Mouse (Mus musculus): ENCODE measurements at regions not wholly inside any gene's neighbourhood (a gene's known extent, or its start where the extent isn't known, plus 50 kb on each side); places are given as distances from the start of the nearest gene placed in this dataset.

GRCm38 (mm10) chr16:44648547-44649223 is 75.4 kb upstream of the Nepro start:
- no peak overlapping the region for H3K4me3 ChIP-seq
- H3K9me3 ChIP-seq = no peaks in the 10 kb centered on the region
- no peak for DNase-seq (ENCODE audit: low spot score)
- H3K36me3 ChIP-seq (replicated peaks) = no peaks in the 10 kb centered on the region
- peak overlapping the region; percentile 44; the same call in 1 of the 2 replicates for H3K27ac ChIP-seq (replicated peaks)
- WGBS = 38% methylated on average over 2 of the region's 2 CpGs
- H3K27me3 ChIP-seq (replicated peaks; ENCODE audit: low read depth, poor library complexity, severe bottlenecking) = no peaks in the 10 kb centered on the region
- peaks cover 12% of the 10 kb centered on the region for H3K4me1 ChIP-seq

- Histone ChIP-seq H3K36me3 (replicated peaks) (no peaks in the 10 kb centered on the region), H3K27ac (replicated peaks) (peak overlapping the region; percentile 77), H3K4me1 (peaks cover 10% of the 10 kb centered on the region), H3K4me3 (no peak overlapping the region), H3K27me3 (replicated peaks; ENCODE audit: low read depth, poor library complexity, severe bottlenecking) (no peaks in the 10 kb centered on the region), H3K9me3 (no peaks in the 10 kb centered on the region)
- no peak for DNase-seq (ENCODE audit: low spot score)
- WGBS = 36% methylated on average over 4 of the region's 4 CpGs
Measured at GRCm38 (mm10) chr16:44643992-44644391, 80.1 kb upstream of the Nepro start.

GRCm38 (mm10) chr16:44637100-44637499 is 78.4 kb upstream of the Boc start:
- H3K36me3 ChIP-seq (replicated peaks) = no peaks in the 10 kb centered on the region
- H3K9me3 ChIP-seq = no peaks in the 10 kb centered on the region
- H3K27ac ChIP-seq (replicated peaks) = no peak overlapping the region
- H3K4me3 ChIP-seq = no peak overlapping the region
- WGBS = 92% methylated on average over 3 of the region's 3 CpGs
- DNase-seq (ENCODE audit: low spot score) = no peak
- H3K4me1 ChIP-seq = peaks cover 22% of the 10 kb centered on the region
- H3K27me3 ChIP-seq (replicated peaks; ENCODE audit: low read depth, poor library complexity, severe bottlenecking) = no peaks in the 10 kb centered on the region

GRCm38 (mm10) chr16:44634486-44634885 is 75.8 kb upstream of the Boc start:
- no peaks in the 10 kb centered on the region for H3K27me3 ChIP-seq (replicated peaks; ENCODE audit: low read depth, poor library complexity, severe bottlenecking)
- 97% methylated on average over 4 of the region's 4 CpGs for WGBS
- no peak overlapping the region for H3K4me3 ChIP-seq
- DNase-seq (ENCODE audit: low spot score) = no peak
- H3K4me1 ChIP-seq = peaks cover 46% of the 10 kb centered on the region
- no peaks in the 10 kb centered on the region for H3K36me3 ChIP-seq (replicated peaks)
- no peaks in the 10 kb centered on the region for H3K9me3 ChIP-seq
- H3K27ac ChIP-seq (replicated peaks) = peak overlapping the region; percentile 32

GRCm38 (mm10) chr16:44633059-44633667 is 74.5 kb upstream of the Boc start:
- Histone ChIP-seq H3K4me1 (peaks cover 48% of the 10 kb centered on the region), H3K36me3 (replicated peaks) (no peaks in the 10 kb centered on the region), H3K9me3 (no peaks in the 10 kb centered on the region), H3K27me3 (replicated peaks; ENCODE audit: low read depth, poor library complexity, severe bottlenecking) (no peaks in the 10 kb centered on the region), H3K27ac (replicated peaks) (peak overlapping the region; percentile 88), H3K4me3 (no peak overlapping the region)
- no peak for DNase-seq (ENCODE audit: low spot score)
- WGBS = 47% methylated on average over 9 of the region's 9 CpGs

- H3K4me3 ChIP-seq = no peak overlapping the region
- WGBS = 32% methylated on average over 9 of the region's 9 CpGs
- H3K9me3 ChIP-seq = no peaks in the 10 kb centered on the region
- peak; percentile 78 for DNase-seq (ENCODE audit: low spot score)
- H3K27ac ChIP-seq (replicated peaks) = peak overlapping the region; percentile 88
- no peaks in the 10 kb centered on the region for H3K36me3 ChIP-seq (replicated peaks)
- H3K4me1 ChIP-seq = peaks cover 48% of the 10 kb centered on the region
- H3K27me3 ChIP-seq (replicated peaks; ENCODE audit: low read depth, poor library complexity, severe bottlenecking) = no peaks in the 10 kb centered on the region
Measured at GRCm38 (mm10) chr16:44632330-44633058, 73.8 kb upstream of the Boc start.

GRCm38 (mm10) chr16:44631357-44632053 is 72.8 kb upstream of the Boc start:
- no peak for DNase-seq (ENCODE audit: low spot score)
- H3K27ac ChIP-seq (replicated peaks) = peak overlapping the region; percentile 88

GRCm38 (mm10) chr16:44630861-44631260 is 72.2 kb upstream of the Boc start:
- Histone ChIP-seq H3K9me3 (no peaks in the 10 kb centered on the region), H3K27me3 (replicated peaks; ENCODE audit: low read depth, poor library complexity, severe bottlenecking) (no peaks in the 10 kb centered on the region), H3K4me3 (no peak overlapping the region), H3K36me3 (replicated peaks) (no peaks in the 10 kb centered on the region), H3K27ac (replicated peaks) (peak overlapping the region; percentile 88), H3K4me1 (peaks cover 48% of the 10 kb centered on the region)
- DNase-seq (ENCODE audit: low spot score) = no peak
- WGBS = 87% methylated on average over 9 of the region's 9 CpGs

More at GRCm38 (mm10) chr16:44631357-44632053, 72.8 kb upstream of the Boc start:
- 68% methylated on average over 4 of the region's 4 CpGs for WGBS
- H3K4me1 ChIP-seq = peaks cover 48% of the 10 kb centered on the region
- no peaks in the 10 kb centered on the region for H3K36me3 ChIP-seq (replicated peaks)
- H3K9me3 ChIP-seq = no peaks in the 10 kb centered on the region
- no peaks in the 10 kb centered on the region for H3K27me3 ChIP-seq (replicated peaks; ENCODE audit: low read depth, poor library complexity, severe bottlenecking)
- no peak overlapping the region for H3K4me3 ChIP-seq

GRCm38 (mm10) chr16:44630426-44630825 is 71.7 kb upstream of the Boc start:
- DNase-seq (ENCODE audit: low spot score) = no peak
- Histone ChIP-seq H3K27me3 (replicated peaks; ENCODE audit: low read depth, poor library complexity, severe bottlenecking) (no peaks in the 10 kb centered on the region), H3K9me3 (no peaks in the 10 kb centered on the region), H3K4me3 (no peak overlapping the region), H3K27ac (replicated peaks) (peak overlapping the region; percentile 21; the same call in 1 of the 2 replicates), H3K4me1 (peaks cover 48% of the 10 kb centered on the region), H3K36me3 (replicated peaks) (no peaks in the 10 kb centered on the region)
- 78% methylated on average over 9 of the region's 9 CpGs for WGBS

GRCm38 (mm10) chr16:44629296-44630275 is 70.9 kb upstream of the Boc start:
- Histone ChIP-seq H3K27ac (replicated peaks) (peak overlapping the region; percentile 21), H3K4me1 (peaks cover 48% of the 10 kb centered on the region), H3K4me3 (no peak overlapping the region), H3K36me3 (replicated peaks) (no peaks in the 10 kb centered on the region), H3K27me3 (replicated peaks; ENCODE audit: low read depth, poor library complexity, severe bottlenecking) (no peaks in the 10 kb centered on the region), H3K9me3 (no peaks in the 10 kb centered on the region)
- WGBS = 72% methylated on average over 8 of the region's 8 CpGs
- DNase-seq (ENCODE audit: low spot score) = no peak

GRCm38 (mm10) chr16:44625871-44626293 is 67.2 kb upstream of the Boc start:
- no peak for DNase-seq (ENCODE audit: low spot score)
- Histone ChIP-seq H3K4me1 (peaks cover 14% of the 10 kb centered on the region), H3K4me3 (no peak overlapping the region), H3K36me3 (replicated peaks) (no peaks in the 10 kb centered on the region), H3K27me3 (replicated peaks; ENCODE audit: low read depth, poor library complexity, severe bottlenecking) (no peaks in the 10 kb centered on the region), H3K27ac (replicated peaks) (0 out of 2 replicates have a peak overlapping the region, but pooled peaks have one; percentile 19), H3K9me3 (no peaks in the 10 kb centered on the region)
- WGBS = 81% methylated on average over 3 of the region's 3 CpGs

All from embryonic facial prominence, embryonic 10.5 days (tissue).